Mouse (Mus musculus) kidney, postnatal 10 days (tissue): ENCODE measurements at regions not wholly inside any gene's neighbourhood (a gene's known extent, or its start where the extent isn't known, plus 50 kb on each side); places are given as distances from the start of the nearest gene placed in this dataset.

Experiments used
- DNase-seq: peaks from one replicate; pipeline ENCODE4 v3.0.0; 2021; ENCODE audit warnings: mixed read lengths

DNA sequence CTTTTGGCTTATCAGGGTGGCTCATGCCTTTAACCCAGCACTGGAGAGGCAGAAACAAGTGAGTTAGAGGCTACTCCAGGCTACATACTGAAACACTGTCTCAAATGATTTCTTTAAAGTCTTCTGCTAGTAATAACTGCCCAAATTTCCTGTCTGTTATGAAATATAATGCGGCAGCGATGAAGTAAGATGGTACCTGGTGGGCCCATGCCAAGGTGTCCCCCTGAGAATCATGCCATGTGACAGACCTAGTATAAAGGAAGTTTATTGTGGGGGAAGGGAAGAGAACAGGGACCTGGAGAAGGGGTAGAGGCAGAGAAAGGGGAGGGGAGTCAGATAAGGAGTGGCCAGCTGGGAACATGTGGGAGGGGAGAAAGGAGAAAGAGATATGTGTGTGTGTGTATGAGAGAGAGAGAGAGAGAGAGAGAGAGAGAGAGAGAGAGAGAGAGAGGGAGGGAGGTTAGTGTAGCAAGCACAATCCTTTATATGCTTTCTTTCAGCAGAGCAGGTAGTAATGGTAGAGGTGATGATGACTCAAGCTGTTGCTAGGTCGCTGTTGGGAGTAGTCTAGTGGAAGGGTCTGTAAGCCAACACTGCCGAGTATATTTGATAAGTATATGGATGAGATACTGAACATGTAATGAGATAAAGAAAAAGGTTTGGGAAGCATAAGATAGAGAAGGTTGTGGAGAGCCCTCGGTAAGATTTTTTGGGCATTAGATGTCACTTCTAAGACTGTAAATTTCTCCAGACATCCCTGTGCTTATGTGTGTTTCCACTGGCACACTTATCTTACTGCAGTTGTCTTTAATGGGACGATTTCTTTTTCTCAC is 71.1 kb upstream of the Dph5 start:
- no peak for DNase-seq

DNA sequence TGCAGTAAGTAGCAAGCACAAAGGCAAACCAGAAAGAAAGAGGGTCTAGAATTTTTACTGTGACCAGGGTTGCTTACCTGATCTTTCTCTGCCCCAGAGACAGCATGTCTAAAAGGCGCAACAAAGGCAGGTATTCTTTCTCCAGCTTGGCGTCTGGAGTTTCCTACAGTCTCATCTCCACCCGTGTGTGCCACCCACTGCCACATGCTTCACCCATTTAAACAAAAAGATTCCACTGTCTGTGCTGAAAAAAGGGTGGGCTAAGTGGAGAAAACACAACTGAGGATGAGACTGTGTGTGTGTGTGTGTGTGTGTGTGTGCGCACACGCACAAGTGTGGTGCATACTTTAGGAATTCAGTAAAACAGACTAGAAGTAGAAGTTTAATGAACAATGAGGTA is 69.9 kb upstream of the Dph5 start:
- no peak for DNase-seq

DNA sequence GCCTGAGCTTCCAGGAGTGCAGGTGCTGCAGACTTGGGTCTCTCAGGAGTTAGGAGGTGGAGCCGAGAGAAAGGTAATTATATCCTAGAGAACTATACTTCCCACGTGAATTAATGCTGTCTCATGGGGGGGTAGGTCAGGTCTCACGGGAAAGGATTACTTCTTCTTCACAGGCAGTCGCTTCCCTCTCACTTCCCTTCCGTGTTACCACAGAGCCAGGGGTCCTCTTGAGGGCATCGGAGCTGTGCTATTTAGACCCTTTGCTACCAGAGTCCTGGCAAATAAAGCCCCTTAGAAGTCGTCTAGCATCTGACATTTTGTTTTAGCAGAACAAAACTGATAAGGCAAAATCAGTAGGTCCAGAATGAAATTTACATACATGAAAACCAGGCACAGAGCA is 68.9 kb upstream of the Dph5 start:
- no peak for DNase-seq

DNA sequence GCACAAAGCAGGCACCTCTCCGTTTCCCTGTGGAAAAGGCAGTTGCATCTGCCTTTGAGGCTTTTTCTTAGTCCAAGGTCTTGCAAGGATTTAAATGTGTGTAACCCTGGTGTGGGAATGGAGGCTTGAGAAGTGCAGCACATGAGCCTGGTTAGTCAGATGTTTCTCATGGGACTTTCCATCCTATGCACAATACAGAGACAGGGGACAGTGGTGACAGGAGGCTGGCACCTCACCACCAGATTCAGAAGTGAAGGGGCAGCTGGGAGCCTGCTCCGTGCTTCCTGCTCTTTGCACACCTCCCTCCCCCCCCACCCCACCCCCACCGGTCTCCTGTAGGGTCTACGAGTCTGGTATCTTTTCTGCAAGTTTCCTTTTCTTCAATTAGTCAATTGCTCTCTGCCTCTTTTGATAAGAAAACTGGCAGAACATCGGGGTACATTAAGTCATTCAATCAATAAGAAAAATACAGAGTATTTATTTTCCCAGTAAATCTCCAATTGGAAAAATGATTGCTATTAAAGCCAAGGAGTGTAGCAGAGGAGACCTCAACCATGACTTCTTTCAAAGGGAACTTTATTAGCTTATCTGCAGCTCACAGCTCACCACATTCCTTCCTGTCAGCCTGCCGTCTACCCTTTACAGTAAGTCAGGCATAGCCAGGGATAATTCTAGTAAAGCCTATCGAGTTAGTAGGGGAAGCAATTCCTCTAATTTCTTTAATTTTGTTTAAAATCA is 68.1 kb upstream of the Dph5 start:
- no peak for DNase-seq

DNA sequence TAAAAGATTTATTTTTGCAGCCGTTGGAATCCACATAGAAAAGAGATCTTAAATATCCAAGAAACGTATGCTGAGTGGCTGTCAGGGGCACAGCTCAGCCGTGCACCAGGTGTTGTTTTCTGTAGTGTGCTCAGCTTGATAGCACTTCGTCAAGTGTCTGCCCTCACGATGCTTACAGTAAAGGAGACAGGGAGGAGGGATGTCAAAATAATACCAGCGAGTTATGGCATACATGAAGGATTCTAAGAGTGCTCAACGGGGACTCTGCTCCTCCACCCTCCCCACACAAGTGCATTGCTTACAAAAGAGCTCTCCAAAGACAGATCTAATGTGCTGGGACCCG is 67.5 kb upstream of the Dph5 start:
- no peak for DNase-seq

DNA sequence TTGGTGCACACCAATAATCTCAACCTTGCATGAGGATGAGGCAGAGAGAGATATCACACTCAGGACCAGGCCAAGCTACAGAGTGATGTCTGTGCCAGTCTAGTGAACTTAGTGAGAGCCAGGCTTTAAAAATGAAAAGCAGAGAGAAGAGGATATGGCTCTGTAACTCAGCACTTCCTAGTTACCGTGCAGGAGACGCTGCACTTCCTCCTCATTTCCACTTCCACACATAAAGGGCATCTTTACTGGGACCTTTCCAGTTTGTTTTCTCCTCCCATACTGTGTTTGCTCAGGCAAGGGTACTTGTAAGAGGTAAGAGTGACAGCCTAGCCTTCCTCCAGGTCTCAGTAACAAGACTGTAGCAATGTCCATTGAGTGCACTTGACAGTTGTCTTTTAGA is 66.0 kb upstream of the Dph5 start:
- DNase-seq, result no peak

DNA sequence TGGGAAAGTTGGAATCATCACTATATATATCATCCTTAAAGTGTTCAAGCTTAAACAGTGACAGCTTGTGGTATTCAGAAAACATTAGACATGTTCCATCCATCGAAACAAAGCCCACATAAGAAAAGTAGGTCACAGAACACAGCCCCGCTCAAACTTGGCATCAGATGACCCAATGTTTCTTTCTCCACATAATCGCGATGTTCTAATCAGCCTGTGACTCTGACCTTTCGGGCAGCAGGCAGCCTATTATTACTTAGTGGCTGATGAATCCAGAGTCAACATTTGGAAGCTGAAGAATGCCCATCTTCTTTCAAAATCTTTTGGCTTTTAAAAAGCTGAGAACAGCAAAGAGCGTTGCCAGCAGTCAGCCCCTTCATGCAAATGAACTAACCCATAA is 65.1 kb upstream of the Dph5 start:
- no peak for DNase-seq

DNA sequence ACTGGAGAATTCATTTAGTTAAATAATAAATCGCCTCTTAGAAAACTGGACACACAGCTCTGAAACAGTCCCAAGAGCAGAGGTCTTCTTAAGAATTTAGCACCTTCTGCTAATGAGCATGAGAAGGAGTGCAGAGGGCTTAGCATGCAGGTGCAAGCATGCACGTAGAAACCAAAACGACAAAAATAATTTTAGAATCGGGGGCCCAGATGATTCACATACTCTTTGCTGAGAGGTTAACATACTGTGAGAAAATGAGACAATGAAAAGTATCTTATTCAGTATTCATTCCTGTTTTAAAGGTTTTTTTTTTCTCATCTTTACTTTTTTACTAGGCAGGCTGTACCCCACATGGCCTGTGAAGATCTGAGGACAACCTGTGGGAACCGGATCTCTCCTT is 63.9 kb upstream of the Dph5 start:
- no peak for DNase-seq

DNA sequence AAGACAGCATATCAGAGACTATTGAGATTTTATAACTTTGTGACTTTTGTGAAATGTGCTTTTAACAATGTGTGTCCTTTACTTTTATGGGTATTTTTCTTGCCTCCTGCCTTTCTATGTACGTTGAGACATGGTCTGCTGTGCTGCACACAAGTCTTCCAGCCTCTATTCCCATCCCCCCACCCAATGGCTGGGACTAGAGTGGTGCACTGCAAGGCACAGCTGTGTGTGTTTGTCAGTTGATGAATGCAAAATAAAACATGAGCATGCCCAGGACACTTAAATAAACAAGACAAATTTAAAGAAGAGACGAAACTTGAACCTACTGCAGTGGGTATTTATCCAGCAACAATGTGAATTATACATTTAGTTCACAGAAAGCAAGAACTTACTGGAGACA is 62.8 kb upstream of the Dph5 start:
- DNase-seq, result no peak

DNA sequence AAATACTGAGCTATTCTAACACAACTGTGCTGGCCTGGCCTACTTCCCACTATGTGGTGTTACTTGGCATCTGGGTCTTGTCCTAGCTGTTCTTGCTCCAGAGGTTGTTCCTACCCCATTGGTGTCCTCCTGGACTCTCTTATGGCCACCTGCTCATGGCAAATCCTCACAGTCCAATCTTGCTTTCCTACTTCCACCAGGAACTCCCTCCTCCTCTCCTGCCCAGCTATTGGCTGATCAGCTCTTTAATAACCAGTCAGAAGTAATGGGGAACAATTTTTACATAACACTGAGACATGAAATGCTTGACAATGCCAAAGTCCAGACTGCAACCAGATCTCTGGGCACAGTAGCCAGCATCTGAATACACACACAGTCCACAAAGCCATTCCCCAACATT is 52.3 kb upstream of the Dph5 start:
- DNase-seq, result no peak

DNA sequence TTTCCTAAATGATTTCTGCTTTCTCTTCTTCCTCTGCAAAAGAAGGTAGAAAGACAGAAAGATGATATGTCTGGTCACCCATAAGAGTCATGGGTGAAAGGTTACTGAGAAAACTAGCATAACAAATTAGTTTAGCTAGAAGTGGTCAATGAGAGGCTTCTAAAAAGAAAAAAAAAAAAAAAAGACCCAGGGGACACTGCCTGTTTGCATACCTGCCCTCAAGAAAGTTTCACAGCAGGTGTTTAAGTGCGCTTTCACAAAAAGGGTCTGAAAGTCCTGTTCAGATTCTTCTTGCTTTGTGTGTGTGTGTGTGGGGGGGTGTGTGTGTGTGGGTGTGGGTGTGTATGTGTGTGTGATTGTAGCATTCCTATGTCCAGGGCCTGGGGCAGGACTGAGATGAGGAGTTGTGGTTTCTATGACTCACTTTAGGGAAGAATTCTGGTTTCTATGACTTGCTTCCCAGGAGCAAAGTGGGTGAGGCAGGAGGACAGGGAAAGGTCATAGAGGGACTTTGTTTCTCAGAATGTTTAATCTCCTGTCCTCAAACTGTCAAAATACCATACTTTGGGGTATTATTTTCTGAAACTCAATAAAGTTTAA is 49.9 kb upstream of the Dph5 start:
- DNase-seq, result no peak
